Mouse (Mus musculus) neural tube, embryonic 11.5 days (tissue): Measurements from ENCODE around the gene Slc6a17. TPM values are rescaled to one million over a fixed set of nuclear protein-coding genes. Genes with fewer than 3 reads are reported as not detected.

Experiments
- ATAC-seq: fragments of 200-750 bp; cut with Nextera tagmentation; 2 replicates; pipeline ENCODE4 v1.8.0; 2017; ENCODE audit warnings: moderate number of reproducible peaks, mild to moderate bottlenecking, moderate TSS enrichment, moderate library complexity; ENCODE audit not compliant: insufficient read depth, low FRiP score, low TSS enrichment
- DNase-seq: peaks from one replicate; pipeline ENCODE4 v3.0.0-alpha.2; 2015; ENCODE audit warnings: low spot score
- H3K27ac ChIP-seq: fragments of 300-500 bp; sonication (generic); 2 replicates; pipeline ENCODE4 v1.5.1; 2014; ENCODE audit warnings: low read depth, mild to moderate bottlenecking, low read length
- H3K27me3 ChIP-seq: fragments of 300-500 bp; sonication (generic); 2 replicates; pipeline ENCODE4 v1.6.1; 2014; ENCODE audit warnings: mild to moderate bottlenecking, low read length, mixed read lengths; ENCODE audit not compliant: control insufficient read depth, insufficient read depth
- H3K36me3 ChIP-seq: fragments of 300-500 bp; sonication (generic); 2 replicates; pipeline ENCODE4 v1.6.1; 2014; ENCODE audit warnings: mild to moderate bottlenecking, low read length, moderate library complexity, mixed read lengths; ENCODE audit not compliant: control insufficient read depth, insufficient read depth
- H3K4me1 ChIP-seq: fragments of 300-500 bp; sonication (generic); 2 replicates; pipeline ENCODE4 v1.6.1; 2014; ENCODE audit warnings: low read length, mixed read lengths; ENCODE audit not compliant: control insufficient read depth, insufficient read depth
- H3K4me2 ChIP-seq: fragments of 300-500 bp; sonication (generic); 2 replicates; pipeline ENCODE4 v1.6.1; 2014; ENCODE audit warnings: low read depth, mild to moderate bottlenecking, moderate library complexity
- H3K4me3 ChIP-seq: fragments of 300-500 bp; sonication (generic); 2 replicates; pipeline ENCODE4 v1.5.1; 2014; ENCODE audit warnings: low read depth, low read length
- H3K9ac ChIP-seq: fragments of 300-500 bp; sonication (generic); 2 replicates; pipeline ENCODE4 v1.6.1; 2014; ENCODE audit warnings: mild to moderate bottlenecking, low read length
- H3K9me3 ChIP-seq: fragments of 300-500 bp; sonication (generic); 2 replicates; pipeline ENCODE4 v1.6.1; 2016; ENCODE audit warnings: low read length; ENCODE audit not compliant: control insufficient read depth
- WGBS: fragments of 180-500 bp; shearing (Covaris S2); extraction: QIAGEN DNeasy Blood & Tissue Kit; methylation state at CpG from one replicate; pipeline ENCODE4 v1.1.7; 2014; 5-methylcytosine and 5-hydroxymethylcytosine counted together
- polyA plus RNA-seq: library from polyadenylated mRNA; unstranded; fragments of >200 nt; fragmentation: Nextera tagmentation; extraction: Ambion mirVana; gene quantifications from 2 replicates; pipeline ENCODE4 v1.2.1, GENCODE M21; 2014

The Slc6a17 gene
- polyA plus RNA-seq, 1 experiment from 2014 or later, result 2.6 TPM

DNA sequence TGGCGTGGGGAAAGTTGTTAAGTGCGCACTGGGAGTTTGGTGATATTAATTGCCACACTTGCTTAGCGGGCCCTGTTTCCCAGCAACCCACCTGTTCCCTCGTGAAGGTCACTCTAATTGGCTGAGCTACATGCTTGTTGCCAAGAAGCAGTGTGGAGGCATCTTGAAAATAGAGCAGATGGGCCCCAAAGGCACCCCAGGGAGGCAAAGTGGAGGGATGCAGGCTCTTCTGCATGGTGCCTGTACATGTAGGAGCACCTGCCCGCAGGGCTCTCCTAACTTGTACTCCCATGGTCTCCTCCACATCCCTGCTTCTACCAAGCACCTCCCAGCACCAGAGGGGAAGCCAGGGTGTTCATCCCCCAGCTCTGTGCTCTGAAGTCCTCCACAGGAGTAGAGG lies 74.0 kb downstream of the Slc6a17 start:
- H3K27me3 ChIP-seq, result no peaks in the 10 kb centered on the region
- H3K4me1 ChIP-seq, result no peaks in the 10 kb centered on the region
- DNase-seq (no peak), ATAC-seq (no peak)
- H3K36me3 ChIP-seq, result no peaks in the 10 kb centered on the region
- WGBS, result 77% methylated on average over 5 of the region's 5 CpGs
- no peaks in the 10 kb centered on the region for H3K9me3 ChIP-seq
- no peak overlapping the region for H3K4me2 ChIP-seq
- H3K9ac ChIP-seq, result no peak overlapping the region
- H3K4me3 ChIP-seq, result no peak overlapping the region
- H3K27ac ChIP-seq, result no peak overlapping the region

DNA sequence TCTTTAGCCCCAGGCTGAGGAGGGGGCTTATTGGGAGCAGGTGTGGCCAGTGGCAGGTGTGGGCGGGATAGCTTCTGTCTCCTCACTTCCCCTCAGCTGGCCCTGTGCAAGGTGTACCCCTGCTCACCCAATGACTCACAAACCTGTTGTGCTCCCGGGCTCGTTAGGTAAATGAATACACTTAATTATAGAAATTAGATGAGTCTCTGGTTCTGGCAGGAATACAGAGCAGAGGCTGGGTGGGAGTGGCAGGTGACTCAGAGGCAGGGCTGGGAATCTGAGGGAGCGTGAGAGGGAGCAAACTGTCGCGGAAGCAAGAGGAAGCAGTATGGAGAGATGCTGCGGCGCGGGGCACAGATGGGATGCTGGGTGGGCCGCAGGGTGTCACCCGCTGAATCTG lies 75.6 kb downstream of the Slc6a17 start:
- no peaks in the 10 kb centered on the region for H3K4me1 ChIP-seq
- no peak overlapping the region for H3K4me2 ChIP-seq
- no peaks in the 10 kb centered on the region for H3K36me3 ChIP-seq
- H3K27ac ChIP-seq, result no peak overlapping the region
- no peaks in the 10 kb centered on the region for H3K27me3 ChIP-seq
- WGBS, result 85% methylated on average over 11 of the region's 11 CpGs
- H3K9ac ChIP-seq, result no peak overlapping the region
- no peaks in the 10 kb centered on the region for H3K9me3 ChIP-seq
- no peak for DNase-seq
- H3K4me3 ChIP-seq, result no peak overlapping the region
- no peak for ATAC-seq

DNA sequence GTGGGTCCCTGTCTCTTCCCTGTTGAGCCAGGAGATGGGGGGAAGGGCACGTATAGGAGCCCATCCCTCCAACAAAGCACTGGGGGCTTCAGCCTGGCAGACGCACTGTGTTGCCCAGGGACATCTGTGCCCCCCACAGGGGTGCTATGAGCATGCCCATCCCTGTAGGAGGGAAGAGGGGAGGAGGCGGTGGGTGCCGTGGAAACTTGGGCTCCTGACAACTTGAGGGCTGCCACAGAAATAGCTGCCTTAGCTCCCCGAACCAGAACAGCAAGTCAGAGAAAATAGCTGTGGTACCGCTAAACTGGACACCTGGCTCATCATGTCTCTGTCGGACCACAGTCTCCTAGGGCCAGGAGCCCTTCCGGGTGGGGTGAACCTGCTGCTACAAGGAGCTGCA lies 76.5 kb downstream of the Slc6a17 start:
- WGBS, result 86% methylated on average over 8 of the region's 8 CpGs
- no peaks in the 10 kb centered on the region for H3K27me3 ChIP-seq
- no peak overlapping the region for H3K4me2 ChIP-seq
- H3K4me3 ChIP-seq, result no peak overlapping the region
- no peaks in the 10 kb centered on the region for H3K4me1 ChIP-seq
- no peak overlapping the region for H3K27ac ChIP-seq
- no peak overlapping the region for H3K9ac ChIP-seq
- ATAC-seq (no peak), DNase-seq (no peak)
- H3K9me3 ChIP-seq, result no peaks in the 10 kb centered on the region
- H3K36me3 ChIP-seq, result no peaks in the 10 kb centered on the region

DNA sequence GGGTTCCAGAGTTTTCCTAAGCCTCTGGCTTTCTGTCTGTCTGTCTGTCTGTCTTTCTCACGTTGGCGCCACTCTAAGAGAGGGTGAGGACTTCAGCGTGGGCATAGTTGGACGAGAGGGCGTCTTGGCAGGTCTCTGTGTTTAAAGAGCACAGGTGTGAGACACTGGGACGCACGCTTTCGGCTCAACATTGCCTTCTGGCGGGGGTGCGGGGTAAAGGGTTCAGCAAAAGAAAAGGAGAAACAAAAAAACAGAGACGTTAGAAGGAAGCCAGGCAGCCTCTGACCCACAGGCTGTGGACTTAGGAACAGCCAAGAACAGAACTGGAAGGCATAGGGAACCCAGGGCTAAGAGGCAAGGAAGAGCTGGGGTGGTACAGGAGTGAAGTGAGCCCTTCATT lies 78.5 kb downstream of the Slc6a17 start:
- DNase-seq (no peak), ATAC-seq (no peak)
- H3K4me2 ChIP-seq, result no peak overlapping the region
- no peaks in the 10 kb centered on the region for H3K27me3 ChIP-seq
- 89% methylated on average over 11 of the region's 11 CpGs for WGBS
- H3K4me1 ChIP-seq, result no peaks in the 10 kb centered on the region
- no peaks in the 10 kb centered on the region for H3K36me3 ChIP-seq
- H3K4me3 ChIP-seq, result no peak overlapping the region
- no peaks in the 10 kb centered on the region for H3K9me3 ChIP-seq
- H3K27ac ChIP-seq, result no peak overlapping the region
- no peak overlapping the region for H3K9ac ChIP-seq

- Histone ChIP-seq H3K9ac (no peak overlapping the region), H3K27ac (no peak overlapping the region), H3K27me3 (no peaks in the 10 kb centered on the region), H3K4me3 (no peak overlapping the region), H3K9me3 (no peaks in the 10 kb centered on the region), H3K36me3 (no peaks in the 10 kb centered on the region), H3K4me1 (no peaks in the 10 kb centered on the region), H3K4me2 (no peak overlapping the region)
- ATAC-seq, result no peak
- WGBS, result 82% methylated on average over 2 of the region's 2 CpGs
- DNase-seq, result no peak
These were observed 80.2 kb downstream of the Slc6a17 start for GRCm38 (mm10) chr3:107437666-107438065.

- no peak for DNase-seq
- H3K36me3 ChIP-seq, result no peaks in the 10 kb centered on the region
- H3K9me3 ChIP-seq, result no peaks in the 10 kb centered on the region
- H3K27ac ChIP-seq, result no peak overlapping the region
- H3K4me3 ChIP-seq, result no peak overlapping the region
- WGBS, result 74% methylated on average over 6 of the region's 6 CpGs
- H3K9ac ChIP-seq, result no peak overlapping the region
- no peaks in the 10 kb centered on the region for H3K27me3 ChIP-seq
- ATAC-seq, result no peak
- H3K4me1 ChIP-seq, result no peaks in the 10 kb centered on the region
- no peak overlapping the region for H3K4me2 ChIP-seq
These were observed 81.4 kb downstream of the Slc6a17 start for GRCm38 (mm10) chr3:107436434-107436833.

- 60% methylated on average over 9 of the region's 9 CpGs for WGBS
These were observed 84.2 kb downstream of the Slc6a17 start for GRCm38 (mm10) chr3:107433614-107434013.

DNA sequence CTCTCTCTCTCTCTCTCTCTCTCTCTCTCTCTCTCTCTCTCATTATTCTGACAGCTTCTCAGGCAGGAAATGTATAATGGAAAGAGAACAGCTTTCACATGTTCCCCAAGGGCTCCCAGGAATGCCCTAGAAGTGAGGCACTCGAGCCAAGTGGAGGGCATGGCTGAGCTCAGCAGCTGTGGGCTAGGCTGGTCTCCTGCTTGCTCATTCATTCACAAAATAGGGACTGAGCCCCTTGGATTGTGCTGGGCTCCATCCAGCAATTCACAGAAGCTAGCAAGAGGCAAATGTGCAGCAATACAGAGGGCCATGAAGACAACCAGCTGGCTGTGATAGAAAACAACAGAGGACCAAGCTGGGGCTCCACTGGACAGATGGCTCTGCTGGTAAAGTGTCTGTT lies 86.5 kb downstream of the Slc6a17 start:
- DNase-seq, result no peak
- Histone ChIP-seq H3K9ac (no peak overlapping the region), H3K36me3 (no peaks in the 10 kb centered on the region), H3K27ac (no peak overlapping the region), H3K4me2 (no peak overlapping the region), H3K9me3 (no peaks in the 10 kb centered on the region), H3K4me1 (no peaks in the 10 kb centered on the region), H3K27me3 (no peaks in the 10 kb centered on the region), H3K4me3 (no peak overlapping the region)
- ATAC-seq, result no peak
- WGBS, result 22% methylated on average over 1 of the region's 1 CpGs

More at GRCm38 (mm10) chr3:107433614-107434013, 84.2 kb downstream of the Slc6a17 start:
- no peak overlapping the region for H3K27ac ChIP-seq
- H3K9ac ChIP-seq, result no peak overlapping the region
- H3K4me3 ChIP-seq, result no peak overlapping the region
- H3K27me3 ChIP-seq, result no peaks in the 10 kb centered on the region
- no peaks in the 10 kb centered on the region for H3K36me3 ChIP-seq
- DNase-seq, result no peak
- H3K4me1 ChIP-seq, result no peaks in the 10 kb centered on the region
- H3K4me2 ChIP-seq, result no peak overlapping the region
- ATAC-seq, result no peak
- no peaks in the 10 kb centered on the region for H3K9me3 ChIP-seq

DNA sequence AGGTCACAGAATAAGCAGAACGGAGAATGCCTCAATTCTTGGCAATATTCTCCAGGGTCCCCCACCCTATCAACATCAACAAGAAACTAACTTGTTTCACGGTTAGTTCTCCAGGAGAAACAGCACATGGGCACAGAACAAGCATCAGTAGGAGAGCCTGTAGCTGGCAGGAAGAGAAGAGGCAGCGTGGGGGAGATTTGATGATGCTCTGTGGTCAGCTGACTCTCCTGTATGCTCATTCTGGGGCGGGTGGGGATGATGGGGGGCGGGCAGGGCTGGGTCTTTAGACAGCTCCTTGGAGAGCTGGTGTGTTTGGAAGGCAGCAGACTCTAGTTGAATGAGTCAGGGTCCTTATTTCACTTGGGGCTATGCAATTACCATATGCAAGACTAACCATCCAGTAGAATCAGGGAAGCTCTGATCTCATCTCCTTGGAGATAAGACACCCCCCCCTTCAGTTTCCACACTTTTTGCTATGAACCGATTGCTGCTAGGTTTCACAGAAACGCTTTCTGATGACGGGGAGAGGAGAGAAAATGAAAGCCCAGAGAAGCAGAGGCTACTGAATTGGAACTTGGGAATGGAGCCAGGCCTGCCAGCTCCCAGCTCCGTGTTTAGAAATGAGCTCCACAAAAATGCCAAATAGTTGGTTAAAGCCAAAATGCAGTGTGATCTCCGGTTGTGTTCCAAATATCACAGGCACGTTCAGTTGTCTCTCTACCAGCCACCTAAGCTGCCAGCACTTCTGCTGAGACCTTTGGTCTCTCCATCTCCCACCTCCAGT lies 93.4 kb downstream of the Slc6a17 start:
- Histone ChIP-seq H3K4me1 (no peaks in the 10 kb centered on the region), H3K4me3 (no peak overlapping the region), H3K27ac (no peak overlapping the region), H3K9me3 (no peaks in the 10 kb centered on the region), H3K27me3 (no peaks in the 10 kb centered on the region), H3K9ac (no peak overlapping the region), H3K4me2 (no peak overlapping the region), H3K36me3 (no peaks in the 10 kb centered on the region)
- ATAC-seq, result no peak
- WGBS, result 82% methylated on average over 11 of the region's 11 CpGs
- DNase-seq, result no peak
